Mouse (Mus musculus) regulatory T cell (primary cell): ENCODE results near the gene Kazn.

Source experiments
- in situ Hi-C: fragments of 300-600 bp; cut with MboI, MseI; formaldehyde crosslinking; loops from one replicate; pipeline ENCODE4 v1.15.1; 2025; ENCODE audit warnings: high pct_unique_total_duplicates

The Kazn gene

DNA sequence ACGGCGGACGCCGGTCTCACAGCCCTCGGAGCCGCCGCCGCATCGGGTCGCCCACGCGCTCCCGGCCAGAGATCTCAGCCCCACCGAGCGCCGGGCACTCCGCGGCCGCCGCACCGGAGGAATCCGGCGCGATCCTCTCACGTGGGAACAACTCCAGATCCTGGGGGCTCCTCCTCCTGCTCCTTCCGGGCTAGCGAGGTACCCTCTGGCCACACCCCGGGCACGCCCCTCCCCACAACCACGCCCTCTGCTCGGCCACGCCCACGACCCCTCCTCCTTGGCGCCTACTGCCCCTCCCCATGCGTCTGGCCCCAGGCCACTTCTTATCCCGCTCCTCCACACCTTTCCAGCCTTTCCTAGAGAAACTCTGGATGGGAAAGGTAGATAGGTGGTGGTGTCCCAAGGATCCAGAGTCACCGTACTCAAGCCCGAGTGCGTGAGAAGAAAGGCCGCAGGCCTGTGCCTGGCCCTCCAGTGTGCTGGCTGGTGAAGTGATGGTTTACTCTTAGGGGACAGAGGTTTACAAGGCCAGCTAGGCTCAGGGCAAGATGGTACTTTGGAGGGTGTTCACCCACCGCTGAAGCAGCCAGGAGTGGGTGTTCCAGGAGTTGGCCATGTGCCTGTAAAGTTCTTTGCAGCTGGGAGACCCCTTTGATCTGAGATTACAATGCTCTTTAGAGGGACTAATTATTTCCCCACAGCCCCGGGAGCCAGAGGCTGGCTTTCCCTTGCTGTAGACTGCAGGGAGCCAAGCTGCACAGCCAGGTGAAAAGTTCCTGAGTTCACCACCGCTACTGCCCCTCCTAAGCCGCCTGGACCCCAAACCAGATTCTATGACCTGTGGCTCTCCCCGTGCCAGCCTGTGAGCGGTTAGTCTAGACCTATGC is at the start of gene Kazn:
Kazn (minus strand) TSS at position 162 of the 887 bp plus-strand sequence.
- in situ Hi-C loops, result no loop called here

DNA sequence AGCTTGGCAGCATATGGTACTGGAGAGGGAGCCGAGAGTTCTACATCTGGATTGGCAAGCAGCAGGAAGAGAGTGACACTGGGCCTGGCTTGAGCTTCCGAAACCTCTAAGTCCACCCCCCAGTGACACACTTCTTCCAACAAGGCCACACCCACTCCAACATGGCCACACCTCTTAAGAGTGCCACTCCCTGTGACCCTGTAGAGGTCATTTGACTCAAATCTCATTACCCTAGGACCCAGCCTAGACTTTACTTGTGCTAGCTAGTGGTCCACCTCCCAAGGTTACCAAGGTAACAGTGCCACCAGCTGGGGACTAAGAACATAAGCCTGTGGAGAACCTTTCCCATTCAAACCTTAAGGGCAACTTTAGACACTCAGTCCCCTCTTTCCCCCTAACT is 46.3 kb upstream of the Kazn start:
- in situ Hi-C loops, result no loop called here

DNA sequence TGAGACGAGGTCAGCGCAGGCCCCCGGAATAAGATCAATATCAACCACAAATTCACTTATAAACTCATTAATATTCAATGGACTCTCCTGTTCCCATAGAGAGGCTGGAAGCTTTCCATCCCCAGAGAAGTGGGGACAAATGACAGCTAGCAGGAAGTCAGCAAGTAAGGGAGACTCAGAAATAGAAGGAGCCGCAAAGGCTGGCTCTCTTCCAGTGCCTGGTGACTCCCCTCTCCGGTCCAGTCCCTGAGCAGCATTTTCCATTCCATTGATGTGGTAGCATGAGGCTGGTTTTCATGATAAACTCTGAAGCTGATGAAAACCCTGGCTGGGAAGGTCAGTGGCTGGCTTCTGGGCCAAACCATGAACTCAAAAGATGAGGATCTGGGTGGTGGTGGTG is 44.7 kb upstream of the Kazn start:
- in situ Hi-C loops, result no loop called here

DNA sequence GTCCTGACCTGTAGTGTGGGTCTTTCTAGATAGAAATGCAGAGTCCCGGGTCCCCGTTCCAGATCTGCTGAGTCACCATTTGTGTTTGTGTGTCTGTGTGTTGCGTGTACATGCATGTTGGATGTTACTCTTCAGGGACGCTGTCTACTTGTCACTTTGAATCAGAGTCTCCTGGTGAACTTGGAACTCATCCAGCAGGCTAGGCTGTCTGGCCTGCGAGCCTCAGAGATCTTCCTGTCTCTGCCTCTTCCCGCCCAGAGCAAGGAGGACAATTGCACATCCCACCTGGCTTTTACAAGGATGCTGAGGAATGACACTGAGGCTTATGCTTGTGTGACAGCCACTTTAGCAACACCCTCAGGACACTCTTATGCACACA is 39.0 kb upstream of the Kazn start:
- in situ Hi-C loops, result loop anchor here (5.0 kb wide), 1 partner anchor 101 kb away; no protein-coding TSS in a partner anchor

DNA sequence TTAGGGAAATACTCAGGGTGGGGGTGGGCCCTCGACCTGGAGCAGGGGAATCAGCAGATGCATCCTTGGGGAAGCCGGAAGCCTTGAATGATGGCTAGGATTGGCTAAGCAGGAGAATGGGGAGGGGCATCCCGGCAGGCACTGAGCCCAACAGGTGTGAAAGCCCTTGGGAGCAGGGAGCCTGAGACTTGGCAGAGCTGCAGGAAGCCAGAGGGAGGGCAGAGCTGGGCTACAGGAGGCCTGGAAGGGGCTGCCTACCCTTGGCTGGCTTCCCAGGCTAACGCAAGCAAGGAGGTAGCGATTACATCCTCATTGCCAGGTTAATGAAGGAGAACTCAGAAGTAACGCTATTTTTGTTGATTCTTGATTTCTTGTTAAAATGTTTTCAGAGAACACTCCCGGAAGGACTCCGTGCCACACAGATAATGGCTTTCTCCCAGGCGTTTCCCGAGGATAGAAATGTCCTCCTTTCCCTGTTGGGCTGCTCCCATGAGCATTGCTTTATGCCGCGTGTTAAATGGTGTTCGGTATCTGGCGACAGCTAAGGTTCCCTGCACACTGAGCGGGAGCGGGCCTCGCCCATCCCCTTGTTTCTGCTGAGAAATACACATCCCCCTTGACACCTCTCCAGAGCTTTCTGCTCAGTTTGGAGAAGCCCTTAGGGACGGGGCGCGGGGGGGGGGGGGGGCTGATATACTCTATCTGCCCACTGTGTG is 38.4 kb upstream of the Kazn start:
- in situ Hi-C loops, result loop anchor here (5.0 kb wide), 1 partner anchor 100 kb away; no protein-coding TSS in a partner anchor

DNA sequence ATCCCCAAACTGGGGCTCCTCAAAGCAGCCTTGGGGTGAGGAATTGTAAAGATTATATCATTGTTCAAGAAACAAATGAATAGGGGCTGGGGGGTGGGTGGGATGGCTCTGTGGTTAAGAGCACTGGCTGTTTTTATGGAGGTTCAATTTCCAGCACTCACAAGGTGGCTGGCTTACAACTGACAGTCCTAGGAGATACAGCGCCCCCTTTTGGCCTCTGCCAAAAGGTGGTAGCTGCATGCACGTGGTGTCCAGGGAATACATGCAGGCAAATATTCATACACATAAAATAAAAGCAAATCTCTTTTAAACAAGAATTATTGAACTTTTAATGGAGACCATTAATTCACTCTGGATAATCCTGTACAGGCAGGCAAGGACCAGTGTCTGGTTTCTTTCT is 36.0 kb upstream of the Kazn start:
- in situ Hi-C loops, result loop anchor here (5.0 kb wide), 1 partner anchor 98 kb away; no protein-coding TSS in a partner anchor

DNA sequence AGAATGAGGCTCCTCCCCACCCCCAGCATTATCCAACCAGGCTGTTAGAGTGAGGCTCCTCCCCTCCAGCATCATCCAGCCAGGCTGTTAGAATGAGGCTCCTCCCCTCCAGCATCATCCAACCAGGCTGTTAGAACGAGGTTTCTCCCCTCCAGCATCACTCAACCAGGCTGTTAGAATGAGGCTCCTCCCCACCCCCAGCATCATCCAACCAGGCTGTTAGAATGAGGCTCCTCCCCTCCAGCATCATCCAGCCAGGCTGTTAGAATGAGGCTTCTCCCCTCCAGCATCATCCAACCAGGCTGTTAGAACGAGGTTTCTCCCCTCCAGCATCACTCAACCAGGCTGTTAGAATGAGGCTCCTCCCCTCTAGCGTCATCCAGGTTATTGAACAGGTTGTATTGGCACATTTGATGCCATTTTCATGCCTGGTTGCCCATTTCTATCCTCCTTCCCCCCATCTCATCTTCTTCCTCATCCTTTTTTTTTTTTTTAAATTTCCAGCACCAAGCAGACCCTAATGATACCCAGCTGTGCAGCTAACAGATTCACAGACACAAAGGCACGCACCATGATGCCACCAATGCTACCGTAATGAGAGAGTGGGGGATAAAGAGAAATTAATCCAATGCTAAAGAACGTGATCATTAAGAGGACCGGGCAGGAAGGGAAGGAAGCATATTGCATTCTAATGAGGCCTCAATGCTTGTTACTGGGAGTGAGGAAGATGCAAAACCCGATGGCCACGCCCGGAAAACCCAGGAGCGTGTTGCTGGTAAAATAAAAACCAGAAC is 35.4 kb upstream of the Kazn start:
- in situ Hi-C loops, result loop anchor here (5.0 kb wide), 1 partner anchor 97 kb away; no protein-coding TSS in a partner anchor

DNA sequence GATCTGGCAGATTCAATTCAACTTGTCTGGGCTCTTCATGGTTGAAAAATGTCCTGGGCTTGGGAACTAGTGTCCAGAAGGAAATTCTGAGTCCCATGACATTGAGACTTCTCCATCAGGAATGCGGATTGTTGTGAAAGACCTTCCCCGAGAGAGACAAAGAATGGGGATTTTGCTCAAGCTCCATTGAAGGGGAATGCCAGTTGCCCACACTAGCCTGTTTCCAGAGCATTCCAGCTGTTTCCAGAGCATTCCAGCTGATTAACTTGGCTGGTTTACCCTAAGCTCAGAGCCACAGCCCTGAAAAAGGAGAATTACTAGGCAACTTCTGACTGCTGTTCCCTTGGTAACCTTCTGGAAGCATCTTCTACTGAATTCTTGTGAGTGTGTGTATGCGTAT is 32.3 kb upstream of the Kazn start:
- in situ Hi-C loops, result no loop called here

DNA sequence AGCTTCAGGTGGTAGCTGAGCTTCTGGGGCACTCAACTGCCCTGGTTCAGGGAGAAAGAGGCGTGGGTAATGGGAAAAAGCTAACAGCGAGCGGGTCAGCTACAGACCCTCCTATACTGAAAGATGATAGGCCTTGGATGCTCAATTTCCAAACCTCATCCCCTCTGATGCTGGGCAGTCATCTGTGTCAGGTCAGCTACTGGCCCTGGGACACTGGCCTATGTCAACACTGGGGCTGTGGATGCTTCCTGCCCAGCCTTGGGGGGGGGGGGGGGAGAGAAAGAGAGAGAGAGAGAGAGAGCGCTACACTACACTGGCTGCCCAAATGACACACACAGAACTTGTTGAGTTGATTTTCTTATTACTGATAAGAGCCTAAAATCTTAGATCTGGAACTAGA is 28.6 kb upstream of the Kazn start:
- in situ Hi-C loops, result no loop called here

DNA sequence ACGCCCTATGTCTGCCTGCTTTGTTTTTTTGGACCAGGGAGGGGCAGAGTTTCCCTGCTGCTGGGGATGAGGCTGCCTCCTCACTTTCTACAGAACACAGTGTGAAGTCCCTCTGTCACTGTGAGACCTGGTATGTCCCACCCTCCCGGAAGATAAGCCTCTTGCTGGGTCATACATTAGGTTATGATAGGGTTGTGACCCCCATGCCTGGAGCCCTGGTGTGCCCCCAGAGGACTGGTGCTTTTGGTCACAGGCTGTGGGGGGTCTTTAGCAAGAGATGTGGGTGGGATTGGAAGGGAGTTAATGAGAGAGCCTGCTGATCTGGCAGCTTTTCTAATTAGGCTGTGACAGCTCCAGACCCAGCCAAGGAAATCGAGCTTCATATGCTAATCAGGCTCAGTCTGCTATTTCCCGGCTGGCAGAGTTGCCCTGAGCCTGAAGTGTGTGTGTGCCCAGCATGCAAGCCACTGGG is 28.2 kb upstream of the Kazn start:
- in situ Hi-C loops, result no loop called here

DNA sequence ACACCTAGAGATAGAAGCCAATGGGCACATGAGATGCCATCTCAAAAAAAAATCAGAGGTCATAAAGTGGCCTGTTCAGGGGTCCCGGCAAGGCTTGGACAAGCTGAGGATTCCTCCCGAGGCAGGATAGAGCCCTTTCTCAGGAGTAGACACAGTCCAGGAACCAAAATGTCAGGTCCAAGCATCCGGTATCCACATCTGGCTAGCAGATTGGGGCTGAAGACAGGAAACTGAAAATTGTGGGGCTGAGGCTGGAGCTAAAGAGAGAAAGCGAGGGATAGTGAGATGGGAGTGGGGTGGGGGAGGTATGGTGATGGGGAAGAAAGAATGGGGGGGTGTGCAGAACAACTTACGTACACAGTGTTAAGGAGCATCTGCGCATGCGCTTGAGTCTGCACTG is 25.1 kb upstream of the Kazn start:
- in situ Hi-C loops, result no loop called here

DNA sequence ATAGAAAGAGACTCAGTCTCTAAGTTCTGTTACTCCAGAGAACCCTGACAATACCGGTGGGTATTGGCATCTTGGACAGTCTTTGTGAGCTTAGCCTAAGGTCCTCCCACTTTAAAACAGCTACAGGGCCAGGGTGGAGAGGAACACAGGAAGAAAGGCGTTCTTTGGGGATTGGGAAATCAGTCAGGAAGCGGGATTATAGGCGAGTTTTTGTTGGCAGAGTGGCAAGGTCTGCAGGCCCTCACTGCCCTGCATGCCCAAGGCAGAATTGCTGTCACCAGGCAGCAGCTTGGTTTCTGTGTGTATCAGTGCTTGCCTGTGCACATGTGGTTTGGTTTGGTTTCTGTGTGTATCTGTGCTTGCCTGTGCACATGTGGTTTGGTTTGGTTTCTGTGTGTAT is 22.5 kb upstream of the Kazn start:
- in situ Hi-C loops, result no loop called here

DNA sequence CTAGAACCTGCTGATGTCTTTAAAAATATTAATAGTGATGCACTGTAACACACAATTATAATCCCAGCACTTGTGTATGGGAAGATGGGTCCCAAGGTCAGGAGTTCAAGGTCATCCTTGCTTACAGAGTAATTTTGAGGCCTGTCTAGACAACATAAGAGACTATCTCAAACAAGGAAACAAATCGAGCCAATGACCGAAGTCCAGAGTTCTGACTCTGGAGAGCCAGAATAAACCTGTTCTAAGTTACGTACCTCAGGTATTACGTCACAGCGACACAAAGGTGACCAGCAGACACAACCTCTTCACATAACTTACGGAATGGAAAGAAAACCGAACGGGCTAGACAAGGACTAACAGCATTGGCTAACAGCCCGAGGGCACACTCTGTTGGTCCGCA is 19.5 kb upstream of the Kazn start:
- in situ Hi-C loops, result loop anchor here (5.0 kb wide), 1 partner anchor 101 kb away; no protein-coding TSS in a partner anchor

DNA sequence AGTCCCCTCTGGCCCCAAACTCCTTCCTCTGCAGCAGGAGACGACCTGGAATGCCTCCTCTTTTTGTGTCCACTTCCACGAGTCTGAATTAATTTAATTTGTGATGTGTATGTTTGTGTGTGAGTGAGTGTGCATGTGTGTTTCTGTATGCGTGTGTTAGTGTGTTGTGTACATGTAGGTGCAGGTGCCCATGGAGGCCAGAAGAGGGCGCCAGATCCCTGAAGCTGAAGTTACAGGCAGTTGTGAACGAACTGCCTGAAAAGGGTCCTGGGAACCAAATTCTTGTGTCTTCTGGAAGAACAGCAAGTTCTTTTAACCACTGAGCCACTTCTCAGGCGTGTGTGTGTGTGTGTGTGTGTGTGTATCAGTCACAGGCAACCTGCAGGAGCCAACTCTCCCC is 14.9 kb upstream of the Kazn start:
- in situ Hi-C loops, result no loop called here

DNA sequence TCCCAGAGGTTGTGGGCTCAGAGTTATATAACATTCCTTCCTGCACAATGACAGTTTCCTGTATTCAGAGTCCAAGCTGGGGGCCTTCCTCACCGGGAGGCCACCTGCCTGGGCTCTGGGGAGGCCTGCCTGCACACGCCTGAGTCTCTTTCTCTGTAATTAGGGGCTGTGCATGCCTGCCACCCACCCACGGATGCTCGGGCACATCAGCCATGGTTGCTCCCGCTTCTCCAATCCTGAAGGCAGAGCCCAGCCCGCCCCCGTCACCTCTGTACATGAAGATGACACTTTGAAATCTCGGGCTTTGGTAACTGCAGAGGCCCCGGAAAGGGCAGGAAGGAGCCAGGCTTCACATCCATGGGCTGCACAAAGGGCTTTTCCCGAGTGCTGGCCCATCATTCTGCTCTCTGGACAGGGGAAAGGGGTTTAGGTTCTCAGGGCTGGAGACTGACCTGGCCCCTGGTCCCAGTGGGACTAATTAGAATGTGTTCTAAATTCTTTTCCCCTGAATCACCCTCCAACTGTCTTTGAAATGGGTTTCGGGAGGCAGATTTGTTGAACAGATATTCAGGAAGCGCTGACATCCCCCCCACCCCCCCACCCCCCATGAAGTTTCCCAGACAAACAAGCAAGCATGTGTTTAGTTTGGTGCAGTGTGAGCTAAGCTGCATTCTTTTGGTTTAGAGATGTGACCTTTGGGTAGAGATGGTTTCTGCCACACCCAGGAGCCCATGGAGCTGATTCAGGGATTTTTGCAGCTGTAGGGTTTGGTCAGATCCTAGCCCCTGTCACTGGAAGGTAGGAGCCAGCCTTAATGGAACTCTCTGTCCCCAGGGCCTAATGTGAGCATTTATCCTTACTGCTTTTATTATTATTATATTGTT is 12.5 kb upstream of the Kazn start:
- in situ Hi-C loops, result no loop called here

DNA sequence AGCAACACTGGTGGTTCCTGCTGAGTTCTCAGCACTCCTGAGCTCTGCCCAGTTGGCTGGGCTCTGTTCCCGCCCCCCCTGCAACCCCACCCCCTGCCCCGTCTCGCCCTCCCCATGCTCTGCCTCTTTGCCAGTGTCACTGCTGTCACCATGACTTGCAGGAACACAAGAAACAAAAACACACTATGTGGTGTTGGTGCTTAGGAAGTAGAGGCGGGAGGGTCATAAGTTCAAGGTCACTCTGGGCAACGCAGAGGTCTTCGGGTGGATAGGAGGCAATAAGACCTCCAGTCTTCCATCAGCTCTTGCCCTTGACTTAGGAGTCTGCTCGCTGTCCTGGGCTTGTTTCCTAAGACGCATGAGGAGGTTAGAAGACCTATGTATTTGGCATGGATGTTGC is 10.9 kb upstream of the Kazn start:
- in situ Hi-C loops, result no loop called here

DNA sequence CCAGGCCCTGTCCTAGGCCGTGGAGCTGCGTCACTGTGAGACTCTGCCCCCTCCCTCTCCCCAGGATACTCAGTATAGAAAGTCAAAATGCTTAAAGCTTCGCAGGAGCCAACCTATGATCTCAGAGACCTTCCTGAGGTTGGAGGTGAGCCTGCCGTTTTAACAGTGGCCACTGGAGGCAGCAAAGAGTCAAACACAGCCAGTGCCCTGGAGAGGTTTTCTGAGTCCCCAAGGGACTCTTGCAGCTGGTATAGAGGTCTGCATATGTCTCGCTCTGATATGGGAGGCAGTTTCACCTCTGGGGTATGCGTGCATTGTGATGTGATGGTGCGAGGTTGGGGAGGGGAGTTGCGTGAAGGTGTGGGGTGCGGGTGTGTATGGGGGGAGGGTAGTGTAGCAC is 10.2 kb upstream of the Kazn start:
- in situ Hi-C loops, result no loop called here

DNA sequence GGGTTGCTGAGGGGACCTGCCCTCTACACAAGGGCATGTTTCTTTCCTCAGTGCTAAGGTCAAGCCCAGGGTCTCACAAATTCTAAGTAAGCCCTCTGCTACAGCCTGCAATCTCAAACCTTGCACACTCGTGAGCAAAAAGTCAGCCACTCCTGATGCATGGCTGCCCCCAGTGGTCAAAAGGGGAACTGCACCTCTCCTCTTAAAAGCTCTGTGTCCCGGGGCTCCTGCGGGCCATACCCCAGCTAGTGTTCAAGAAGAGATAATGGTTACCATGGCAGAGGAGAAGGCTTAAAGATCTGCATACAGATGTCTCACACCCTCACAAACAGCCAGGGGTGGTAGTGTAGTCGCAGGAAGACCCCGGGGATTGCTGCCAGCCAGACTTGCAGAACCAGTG is 9.2 kb upstream of the Kazn start:
- in situ Hi-C loops, result no loop called here

DNA sequence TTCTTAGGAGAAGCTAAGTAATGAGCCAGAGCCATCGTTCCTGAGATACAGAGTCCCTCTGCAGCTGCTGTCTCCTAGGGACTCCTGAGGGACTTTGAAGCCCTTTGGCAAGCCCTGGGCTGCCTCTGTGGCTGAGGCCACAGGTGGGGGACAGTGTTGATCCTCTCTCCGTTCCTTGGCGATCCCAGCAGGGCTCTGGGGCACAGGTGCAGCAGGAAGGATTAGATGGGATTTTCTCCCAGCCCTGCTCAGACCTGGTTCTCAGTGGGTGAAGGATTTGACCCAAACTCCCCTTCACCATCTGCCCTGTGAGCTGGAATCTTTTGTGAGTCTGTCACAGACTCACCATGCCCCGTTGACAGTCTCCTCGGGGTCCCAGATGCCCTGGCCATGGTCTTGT is 7.5 kb upstream of the Kazn start:
- in situ Hi-C loops, result no loop called here

DNA sequence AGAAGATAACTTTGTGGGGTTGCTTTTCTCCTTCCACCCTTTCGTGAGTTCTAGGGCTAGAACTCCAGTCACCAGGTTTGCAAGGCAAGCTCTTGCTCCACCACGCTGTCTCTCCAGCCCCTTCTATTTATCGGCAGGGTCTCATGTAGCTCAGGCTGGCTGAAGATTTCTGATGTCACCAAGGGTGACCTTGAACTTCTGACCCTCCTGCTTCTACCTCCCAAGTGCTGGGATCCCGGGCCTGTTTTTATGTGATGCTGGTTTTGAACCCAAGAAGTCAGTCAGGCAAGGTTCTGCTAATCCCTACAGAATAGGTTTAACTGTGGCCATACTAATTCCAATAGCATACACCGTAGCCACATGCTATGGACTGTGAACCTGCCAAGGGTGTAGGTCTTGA is 5.4 kb upstream of the Kazn start:
- in situ Hi-C loops, result no loop called here
